Mouse (Mus musculus): ENCODE results near the gene Xrcc5. TPM values are rescaled to one million over a fixed set of nuclear protein-coding genes. Genes with fewer than 3 reads are reported as not detected.

The Xrcc5 gene
- polyA plus RNA-seq, 1 experiment from 2014 or later, result 43.5 TPM

DNA sequence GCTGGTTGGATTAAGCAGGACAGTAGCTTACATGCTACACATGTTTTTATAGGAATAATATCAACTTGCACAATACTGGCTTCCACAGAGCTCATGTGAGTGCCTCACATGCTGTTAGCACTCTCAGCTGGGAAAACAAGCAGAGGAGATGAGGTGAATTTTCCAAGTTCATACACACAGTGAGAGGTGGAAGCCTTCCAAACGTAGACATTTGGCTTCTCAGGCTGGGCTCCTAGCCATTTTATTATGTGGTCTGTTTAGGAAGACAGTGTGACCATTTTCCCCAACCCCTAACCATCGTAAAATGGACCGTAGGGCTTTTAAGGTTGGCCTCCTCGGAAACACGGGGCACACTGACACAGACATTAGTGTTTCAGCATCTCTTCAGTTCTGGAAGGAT lies 102.7 kb downstream of the Xrcc5 start:
- Histone ChIP-seq H3K9me3 (ENCODE audit: control insufficient read depth, low read length) (no peaks in the 10 kb centered on the region), H3K4me3 (ENCODE audit: low read depth, low read length) (no peak overlapping the region), H3K4me1 (replicated peaks; ENCODE audit: control insufficient read depth, insufficient read depth, low read length) (no peaks in the 10 kb centered on the region), H3K27me3 (replicated peaks; ENCODE audit: control insufficient read depth, insufficient read depth, low read length) (no peaks in the 10 kb centered on the region), H3K4me2 (no peak overlapping the region), H3K27ac (ENCODE audit: low read depth, low read length) (no peak overlapping the region), H3K36me3 (ENCODE audit: control insufficient read depth, insufficient read depth, low read length) (no peaks in the 10 kb centered on the region), H3K9ac (ENCODE audit: low read depth, low read length) (no peak overlapping the region)
- DNase-seq (ENCODE audit: low spot score) (no peak), ATAC-seq (replicated peaks; ENCODE audit: low FRiP score) (no peak)
- WGBS, result 78% methylated on average over 5 of the region's 5 CpGs

DNA sequence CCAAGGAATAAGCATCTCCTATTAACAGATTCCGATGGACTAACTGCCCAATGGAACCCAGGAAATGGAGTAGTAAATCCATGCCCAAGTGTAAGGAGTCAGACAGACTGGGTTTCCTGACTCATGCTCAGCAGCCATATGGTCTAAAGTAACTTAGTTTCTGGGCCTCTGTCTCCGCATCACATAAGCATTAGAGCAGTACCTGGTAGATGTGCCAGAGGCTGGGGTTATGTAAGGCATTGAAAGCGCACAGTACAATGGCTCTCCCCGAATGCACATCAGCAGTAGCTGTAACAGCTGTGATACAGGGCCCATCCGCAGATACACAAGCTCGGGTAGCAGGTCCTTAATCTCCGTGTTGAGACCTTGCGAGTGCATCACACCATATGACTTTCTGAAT lies 103.9 kb downstream of the Xrcc5 start:
- no peaks in the 10 kb centered on the region for H3K36me3 ChIP-seq (ENCODE audit: control insufficient read depth, insufficient read depth, low read length)
- H3K4me1 ChIP-seq (replicated peaks; ENCODE audit: control insufficient read depth, insufficient read depth, low read length), result no peaks in the 10 kb centered on the region
- H3K27ac ChIP-seq (ENCODE audit: low read depth, low read length), result no peak overlapping the region
- H3K9ac ChIP-seq (ENCODE audit: low read depth, low read length), result no peak overlapping the region
- no peaks in the 10 kb centered on the region for H3K27me3 ChIP-seq (replicated peaks; ENCODE audit: control insufficient read depth, insufficient read depth, low read length)
- no peaks in the 10 kb centered on the region for H3K9me3 ChIP-seq (ENCODE audit: control insufficient read depth, low read length)
- no peak overlapping the region for H3K4me3 ChIP-seq (ENCODE audit: low read depth, low read length)
- DNase-seq (ENCODE audit: low spot score), result no peak
- no peak overlapping the region for H3K4me2 ChIP-seq
- 91% methylated on average over 8 of the region's 8 CpGs for WGBS
- ATAC-seq (replicated peaks; ENCODE audit: low FRiP score), result no peak

DNA sequence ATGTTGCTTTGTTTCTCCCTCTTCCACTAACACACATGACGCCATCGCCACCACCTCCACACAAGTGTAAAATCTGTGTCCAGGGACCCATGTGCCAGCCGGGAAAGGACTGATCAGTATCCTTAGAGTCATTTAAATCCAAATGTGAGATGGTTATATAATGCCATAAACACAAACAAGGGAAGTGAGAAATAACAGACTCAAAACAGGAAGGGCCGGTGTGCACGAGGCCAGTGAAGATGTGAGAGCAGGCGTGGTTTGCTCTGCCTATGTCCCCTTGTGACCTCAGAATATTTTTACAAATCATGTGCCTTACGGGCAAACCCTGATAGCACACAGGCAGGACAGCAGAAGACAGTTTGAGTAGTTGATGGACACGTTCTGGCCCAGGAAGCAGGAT lies 106.0 kb downstream of the Xrcc5 start:
- Histone ChIP-seq H3K27ac (ENCODE audit: low read depth, low read length) (no peak overlapping the region), H3K4me3 (ENCODE audit: low read depth, low read length) (no peak overlapping the region), H3K4me2 (no peak overlapping the region), H3K27me3 (replicated peaks; ENCODE audit: control insufficient read depth, insufficient read depth, low read length) (no peaks in the 10 kb centered on the region), H3K4me1 (replicated peaks; ENCODE audit: control insufficient read depth, insufficient read depth, low read length) (no peaks in the 10 kb centered on the region), H3K9ac (ENCODE audit: low read depth, low read length) (no peak overlapping the region), H3K36me3 (ENCODE audit: control insufficient read depth, insufficient read depth, low read length) (no peaks in the 10 kb centered on the region), H3K9me3 (ENCODE audit: control insufficient read depth, low read length) (no peaks in the 10 kb centered on the region)
- DNase-seq (ENCODE audit: low spot score) (no peak), ATAC-seq (replicated peaks; ENCODE audit: low FRiP score) (no peak)
- 82% methylated on average over 8 of the region's 8 CpGs for WGBS

DNA sequence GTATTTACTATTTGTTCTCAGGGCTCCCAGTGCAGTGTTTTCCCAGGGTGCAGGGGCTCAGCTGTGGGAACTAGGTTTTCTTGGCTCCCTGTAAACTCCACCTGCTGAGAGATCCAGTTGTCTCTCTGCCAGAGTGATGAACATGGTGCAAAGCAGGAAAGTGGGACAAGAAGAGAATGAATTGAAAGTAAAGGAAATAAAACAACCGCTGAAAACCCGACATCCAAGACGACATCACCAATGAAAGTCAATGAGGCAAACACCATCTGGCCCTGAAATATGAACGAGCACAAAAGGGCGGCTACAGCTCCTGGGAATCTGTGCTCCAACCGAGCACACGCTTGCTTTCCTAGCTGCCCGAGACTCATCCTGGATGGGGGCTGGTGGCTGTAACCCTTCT lies 106.9 kb downstream of the Xrcc5 start:
- Histone ChIP-seq H3K9ac (ENCODE audit: low read depth, low read length) (no peak overlapping the region), H3K4me1 (replicated peaks; ENCODE audit: control insufficient read depth, insufficient read depth, low read length) (no peaks in the 10 kb centered on the region), H3K4me2 (no peak overlapping the region), H3K9me3 (ENCODE audit: control insufficient read depth, low read length) (no peaks in the 10 kb centered on the region), H3K36me3 (ENCODE audit: control insufficient read depth, insufficient read depth, low read length) (no peaks in the 10 kb centered on the region), H3K27me3 (replicated peaks; ENCODE audit: control insufficient read depth, insufficient read depth, low read length) (no peaks in the 10 kb centered on the region), H3K4me3 (ENCODE audit: low read depth, low read length) (no peak overlapping the region), H3K27ac (ENCODE audit: low read depth, low read length) (no peak overlapping the region)
- ATAC-seq (replicated peaks; ENCODE audit: low FRiP score) (no peak), DNase-seq (ENCODE audit: low spot score) (no peak)
- 82% methylated on average over 8 of the region's 8 CpGs for WGBS

DNA sequence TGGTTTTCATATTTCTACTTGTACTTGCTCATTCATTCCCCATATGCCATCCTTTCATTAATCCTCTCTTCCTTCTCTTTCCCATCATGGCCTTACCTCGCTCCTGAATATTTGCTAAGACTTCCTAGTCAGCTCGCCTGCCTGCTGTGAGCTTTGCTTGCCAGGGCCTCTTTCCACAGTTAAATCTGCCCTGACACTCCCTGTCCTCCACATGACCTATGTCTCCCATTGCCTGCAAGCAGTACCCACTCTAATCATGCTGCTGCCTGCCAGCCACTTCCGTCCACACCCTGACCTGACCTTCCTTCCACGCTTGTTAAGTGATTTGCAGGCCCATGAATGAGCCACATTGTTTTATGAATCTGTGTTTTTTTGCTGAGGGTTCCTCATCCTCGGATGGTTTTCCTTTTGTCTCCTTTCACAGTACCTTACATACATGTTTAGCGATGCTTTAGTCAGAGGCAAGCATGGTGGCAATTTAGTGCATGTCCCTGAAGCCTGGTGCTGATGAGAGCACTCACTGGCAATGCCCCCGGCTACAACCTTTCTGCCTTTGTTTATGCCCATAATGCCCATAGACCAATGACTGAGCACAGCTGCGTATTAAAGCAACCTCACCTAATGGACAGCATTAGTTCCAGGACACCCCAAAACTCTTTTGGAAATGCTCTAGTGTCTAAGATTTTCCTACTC lies 107.5 kb downstream of the Xrcc5 start:
- ATAC-seq (replicated peaks; ENCODE audit: low FRiP score) (no peak), DNase-seq (ENCODE audit: low spot score) (no peak)
- no peaks in the 10 kb centered on the region for H3K27me3 ChIP-seq (replicated peaks; ENCODE audit: control insufficient read depth, insufficient read depth, low read length)
- H3K27ac ChIP-seq (ENCODE audit: low read depth, low read length), result no peak overlapping the region
- no peak overlapping the region for H3K4me2 ChIP-seq
- no peaks in the 10 kb centered on the region for H3K9me3 ChIP-seq (ENCODE audit: control insufficient read depth, low read length)
- no peak overlapping the region for H3K4me3 ChIP-seq (ENCODE audit: low read depth, low read length)
- no peaks in the 10 kb centered on the region for H3K36me3 ChIP-seq (ENCODE audit: control insufficient read depth, insufficient read depth, low read length)
- 76% methylated on average over 8 of the region's 8 CpGs for WGBS
- no peak overlapping the region for H3K9ac ChIP-seq (ENCODE audit: low read depth, low read length)
- no peaks in the 10 kb centered on the region for H3K4me1 ChIP-seq (replicated peaks; ENCODE audit: control insufficient read depth, insufficient read depth, low read length)

DNA sequence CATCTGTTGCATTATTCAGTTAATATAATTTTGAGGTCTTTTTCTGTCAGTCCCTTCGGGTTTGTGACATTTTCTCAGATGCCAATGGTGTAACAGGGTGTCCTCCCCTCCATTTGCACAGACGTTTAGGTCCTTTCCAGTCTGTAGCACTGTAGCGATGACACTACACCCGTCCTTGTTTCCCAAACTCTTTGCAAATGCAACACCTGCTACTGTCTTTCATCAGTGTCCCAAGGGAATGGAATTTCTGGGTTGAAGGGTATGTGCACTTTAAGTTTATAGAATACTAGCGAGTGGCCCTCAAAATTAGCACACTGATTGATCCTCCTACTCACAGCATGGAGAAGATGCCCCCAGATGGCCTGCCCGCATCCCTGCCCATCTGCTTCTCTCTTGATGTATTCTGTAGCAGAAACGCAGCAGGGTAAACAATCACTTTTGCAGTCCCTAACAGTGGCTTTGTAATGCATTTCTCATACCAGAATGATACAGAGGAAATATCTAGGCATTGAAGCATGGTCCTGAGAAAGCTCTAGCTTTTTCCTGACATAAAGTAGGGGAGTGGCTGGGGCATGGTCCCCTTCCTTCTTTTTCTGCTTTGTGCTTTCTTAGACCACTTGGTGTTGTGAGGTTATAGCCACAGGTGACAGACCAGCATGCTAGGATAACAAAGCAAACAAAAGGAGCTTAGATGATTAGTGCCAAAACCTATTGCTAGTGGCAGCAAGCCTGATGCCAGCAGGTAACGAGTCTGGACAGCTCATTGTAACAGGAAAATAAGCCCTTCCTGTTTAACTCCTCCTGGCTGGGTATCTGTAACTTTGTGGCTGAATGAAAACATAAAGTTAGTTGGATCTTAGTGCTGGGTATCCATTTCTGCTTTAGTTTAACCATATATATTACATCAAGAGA lies 111.8 kb downstream of the Xrcc5 start:
- Histone ChIP-seq H3K27ac (ENCODE audit: low read depth, low read length) (no peak overlapping the region), H3K27me3 (replicated peaks; ENCODE audit: control insufficient read depth, insufficient read depth, low read length) (no peaks in the 10 kb centered on the region), H3K4me1 (replicated peaks; ENCODE audit: control insufficient read depth, insufficient read depth, low read length) (no peaks in the 10 kb centered on the region)

DNA sequence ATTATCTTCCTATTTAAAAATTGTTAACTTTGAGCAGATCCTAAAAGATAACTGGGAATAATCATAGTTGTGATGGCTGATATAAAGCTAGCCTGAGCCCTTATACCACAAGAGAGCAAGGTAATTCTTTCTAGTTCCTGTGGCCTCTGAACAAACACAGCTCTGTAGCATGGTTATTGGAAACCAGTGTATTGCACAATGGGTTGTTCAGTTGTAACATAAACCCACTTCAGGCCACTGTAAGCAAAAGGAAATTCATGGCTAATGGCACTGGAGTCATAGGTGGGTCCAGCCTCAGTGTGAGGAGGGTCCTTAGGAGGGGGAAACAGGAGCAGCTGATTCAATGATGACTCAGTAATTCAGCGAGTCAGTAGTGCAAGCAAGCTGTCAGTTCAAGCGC lies 113.0 kb downstream of the Xrcc5 start:
- Histone ChIP-seq H3K27ac (ENCODE audit: low read depth, low read length) (no peak overlapping the region), H3K4me1 (replicated peaks; ENCODE audit: control insufficient read depth, insufficient read depth, low read length) (no peaks in the 10 kb centered on the region), H3K4me2 (no peak overlapping the region), H3K36me3 (ENCODE audit: control insufficient read depth, insufficient read depth, low read length) (no peaks in the 10 kb centered on the region), H3K9me3 (ENCODE audit: control insufficient read depth, low read length) (no peaks in the 10 kb centered on the region), H3K27me3 (replicated peaks; ENCODE audit: control insufficient read depth, insufficient read depth, low read length) (no peaks in the 10 kb centered on the region), H3K4me3 (ENCODE audit: low read depth, low read length) (no peak overlapping the region), H3K9ac (ENCODE audit: low read depth, low read length) (no peak overlapping the region)
- no peak for ATAC-seq (replicated peaks; ENCODE audit: low FRiP score)
- no peak for DNase-seq (ENCODE audit: low spot score)
- 61% methylated on average over 2 of the region's 2 CpGs for WGBS

More for the DNA sequence above, 111.8 kb downstream of the Xrcc5 start:
- no peak for ATAC-seq (replicated peaks; ENCODE audit: low FRiP score)
- Histone ChIP-seq H3K36me3 (ENCODE audit: control insufficient read depth, insufficient read depth, low read length) (no peaks in the 10 kb centered on the region), H3K9me3 (ENCODE audit: control insufficient read depth, low read length) (no peaks in the 10 kb centered on the region), H3K4me3 (ENCODE audit: low read depth, low read length) (no peak overlapping the region), H3K9ac (ENCODE audit: low read depth, low read length) (no peak overlapping the region), H3K4me2 (no peak overlapping the region)
- no peak for DNase-seq (ENCODE audit: low spot score)
- 71% methylated on average over 8 of the region's 8 CpGs for WGBS

DNA sequence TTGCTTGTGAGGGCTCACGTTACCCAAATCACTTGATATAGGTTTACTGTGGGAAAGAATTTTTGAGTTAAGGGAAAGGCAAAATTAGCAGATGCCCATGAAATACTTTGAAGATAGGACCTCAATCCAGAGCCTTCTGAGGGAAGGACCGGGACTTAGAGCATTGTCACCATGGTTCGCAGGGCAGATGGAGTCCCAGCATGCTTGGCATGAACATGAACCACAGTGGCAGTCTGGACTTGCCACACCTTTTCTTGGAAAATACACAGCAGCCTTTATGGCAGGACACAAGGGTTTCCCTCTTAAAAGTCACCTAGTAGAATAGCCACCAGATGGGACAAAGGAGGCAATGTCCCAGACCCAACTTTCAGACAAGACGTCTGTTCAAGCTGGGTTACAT lies 114.9 kb downstream of the Xrcc5 start:
- no peak overlapping the region for H3K9ac ChIP-seq (ENCODE audit: low read depth, low read length)
- DNase-seq (ENCODE audit: low spot score) (no peak), ATAC-seq (replicated peaks; ENCODE audit: low FRiP score) (no peak)
- no peak overlapping the region for H3K4me2 ChIP-seq
- no peaks in the 10 kb centered on the region for H3K9me3 ChIP-seq (ENCODE audit: control insufficient read depth, low read length)
- H3K36me3 ChIP-seq (ENCODE audit: control insufficient read depth, insufficient read depth, low read length), result no peaks in the 10 kb centered on the region
- H3K27me3 ChIP-seq (replicated peaks; ENCODE audit: control insufficient read depth, insufficient read depth, low read length), result no peaks in the 10 kb centered on the region
- no peak overlapping the region for H3K4me3 ChIP-seq (ENCODE audit: low read depth, low read length)
- no peak overlapping the region for H3K27ac ChIP-seq (ENCODE audit: low read depth, low read length)
- 88% methylated on average over 4 of the region's 4 CpGs for WGBS
- no peaks in the 10 kb centered on the region for H3K4me1 ChIP-seq (replicated peaks; ENCODE audit: control insufficient read depth, insufficient read depth, low read length)

DNA sequence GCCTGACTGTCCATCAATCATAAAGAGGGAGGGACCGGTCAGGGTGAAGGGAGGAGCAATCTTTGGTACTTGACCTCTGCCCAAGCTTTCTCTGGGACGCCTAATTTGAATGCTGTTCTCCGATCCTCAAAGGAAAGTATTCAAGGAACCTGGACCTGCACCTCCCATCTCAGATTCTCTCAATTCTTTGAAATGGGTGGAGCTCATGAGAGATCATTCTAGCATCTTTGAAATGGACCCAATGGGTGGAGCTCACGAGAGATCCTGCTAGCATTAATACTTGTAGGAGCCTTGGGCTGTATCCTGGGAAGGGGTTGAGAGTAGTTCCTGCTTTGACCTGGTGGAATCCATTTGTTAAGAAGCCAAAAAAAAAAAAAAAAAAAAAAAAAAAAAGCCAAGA lies 119.2 kb downstream of the Xrcc5 start:
- no peaks in the 10 kb centered on the region for H3K36me3 ChIP-seq (ENCODE audit: control insufficient read depth, insufficient read depth, low read length)
- H3K4me3 ChIP-seq (ENCODE audit: low read depth, low read length), result no peak overlapping the region
- H3K4me2 ChIP-seq, result no peak overlapping the region
- ATAC-seq (replicated peaks; ENCODE audit: low FRiP score) (no peak), DNase-seq (ENCODE audit: low spot score) (no peak)
- H3K9ac ChIP-seq (ENCODE audit: low read depth, low read length), result no peak overlapping the region
- no peaks in the 10 kb centered on the region for H3K27me3 ChIP-seq (replicated peaks; ENCODE audit: control insufficient read depth, insufficient read depth, low read length)
- 75% methylated on average over 4 of the region's 4 CpGs for WGBS
- H3K9me3 ChIP-seq (ENCODE audit: control insufficient read depth, low read length), result no peaks in the 10 kb centered on the region
- H3K27ac ChIP-seq (ENCODE audit: low read depth, low read length), result no peak overlapping the region
- H3K4me1 ChIP-seq (replicated peaks; ENCODE audit: control insufficient read depth, insufficient read depth, low read length), result no peaks in the 10 kb centered on the region
